Mouse (Mus musculus): Measurements from ENCODE around the gene Tex45. TPM values are rescaled to one million over a fixed set of nuclear protein-coding genes. Genes with fewer than 3 reads are reported as not detected.

The Tex45 gene
- 0.33 TPM in 1 of 2 replicates, not detected in the other for polyA plus RNA-seq (2014; fragmentation: Nextera tagmentation; extraction: Ambion mirVana)

DNA sequence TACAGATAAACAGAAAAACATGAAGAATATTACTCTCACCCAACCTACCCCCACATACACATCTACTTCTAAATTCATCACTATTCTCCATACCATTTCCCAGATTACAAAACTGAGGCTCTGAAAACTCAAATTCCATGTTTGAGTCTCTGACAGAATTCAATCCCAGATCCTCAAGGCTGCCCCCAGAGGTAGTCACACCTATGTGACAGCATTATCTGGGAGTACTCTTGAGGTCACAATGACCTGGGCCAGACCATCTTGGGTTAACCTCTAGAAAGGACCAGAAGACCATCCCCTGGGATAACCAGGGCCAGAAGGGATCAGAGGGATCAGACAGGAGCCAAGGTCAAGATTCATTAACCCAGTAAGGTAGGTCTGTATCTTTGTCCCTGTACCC, at the start of gene Tex45:
Tex45 (plus strand) TSS at position 301 of the 400 bp plus-strand sequence.
- Histone ChIP-seq H3K36me3 (ENCODE audit: control insufficient read depth, insufficient read depth, low read length) (no peaks in the 10 kb centered on the region), H3K9ac (ENCODE audit: low read length) (no peak within 1 kb of the TSS), H3K27ac (ENCODE audit: low read depth, low read length) (no peak within 1 kb of the TSS), H3K9me3 (ENCODE audit: control insufficient read depth, low read length) (no peaks in the 10 kb centered on the region), H3K27me3 (ENCODE audit: control insufficient read depth, insufficient read depth, low read length) (0 out of 2 replicates have a peak, but pooled peaks cover 2% of the 10 kb centered on the region), H3K4me3 (ENCODE audit: low read depth, low read length) (no peak within 1 kb of the TSS), H3K4me2 (ENCODE audit: low read depth, low read length, severe bottlenecking) (no peak within 1 kb of the TSS), H3K4me1 (replicated peaks; ENCODE audit: control insufficient read depth, insufficient read depth, low read length) (no peaks in the 10 kb centered on the region; the same call in 1 of the 2 replicates)
- ATAC-seq (replicated peaks; ENCODE audit: low FRiP score) (no peak), DNase-seq (ENCODE audit: low spot score) (no peak)

DNA sequence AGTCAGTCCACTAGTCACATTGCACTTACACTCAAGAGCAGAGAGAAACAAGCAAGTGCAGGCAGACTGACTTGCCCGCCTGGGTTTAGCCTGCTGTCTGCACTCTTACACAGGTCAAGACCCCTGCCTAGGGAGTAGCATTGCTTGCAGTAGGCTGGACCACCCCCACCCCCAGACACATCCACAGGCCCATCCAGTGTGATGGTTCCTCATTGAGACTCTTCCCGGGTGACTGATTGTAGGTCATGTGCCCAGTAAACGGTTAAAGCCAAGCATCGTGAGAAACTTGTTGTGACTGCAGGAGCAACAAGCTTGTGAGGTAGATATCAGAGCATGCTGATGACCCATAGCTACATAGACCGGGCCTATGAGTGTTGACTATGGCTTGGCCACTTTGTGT, 49.2 kb upstream of the Tex45 start:
- ATAC-seq (replicated peaks; ENCODE audit: low FRiP score) (no peak), DNase-seq (ENCODE audit: low spot score) (no peak)
- no peaks in the 10 kb centered on the region for H3K27me3 ChIP-seq (ENCODE audit: control insufficient read depth, insufficient read depth, low read length)
- H3K4me3 ChIP-seq (ENCODE audit: low read depth, low read length), result no peak overlapping the region
- no peak overlapping the region for H3K27ac ChIP-seq (ENCODE audit: low read depth, low read length)
- H3K4me2 ChIP-seq (ENCODE audit: low read depth, low read length, severe bottlenecking), result no peak overlapping the region
- no peaks in the 10 kb centered on the region for H3K9me3 ChIP-seq (ENCODE audit: control insufficient read depth, low read length)
- peaks cover 14% of the 10 kb centered on the region; the same call in 1 of the 2 replicates for H3K4me1 ChIP-seq (replicated peaks; ENCODE audit: control insufficient read depth, insufficient read depth, low read length)
- 92% methylated on average over 5 of the region's 5 CpGs for WGBS
- no peak overlapping the region for H3K9ac ChIP-seq (ENCODE audit: low read length)
- no peaks in the 10 kb centered on the region for H3K36me3 ChIP-seq (ENCODE audit: control insufficient read depth, insufficient read depth, low read length)

DNA sequence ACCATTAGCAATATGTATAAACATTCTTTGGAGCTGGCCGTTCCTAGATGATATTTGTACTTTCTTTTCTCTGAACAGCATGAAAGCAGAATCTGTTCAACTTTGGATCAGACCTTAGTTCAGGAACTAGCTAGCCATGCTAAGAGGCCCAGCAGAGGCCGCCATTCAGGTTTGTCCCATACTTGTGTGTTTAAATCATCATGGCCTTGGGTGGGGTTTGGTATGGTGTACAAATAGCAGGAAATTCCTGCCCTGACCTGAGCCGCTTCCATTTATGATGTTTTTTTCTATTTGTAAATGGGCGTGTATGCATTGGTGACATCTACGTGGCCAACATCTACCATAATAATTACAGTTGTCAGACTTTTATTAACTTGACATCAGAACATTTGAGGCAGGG, 45.4 kb upstream of the Tex45 start:
- Histone ChIP-seq H3K4me2 (ENCODE audit: low read depth, low read length, severe bottlenecking) (no peak overlapping the region), H3K27ac (ENCODE audit: low read depth, low read length) (no peak overlapping the region), H3K36me3 (ENCODE audit: control insufficient read depth, insufficient read depth, low read length) (no peaks in the 10 kb centered on the region; the same call in 1 of the 2 replicates), H3K4me1 (replicated peaks; ENCODE audit: control insufficient read depth, insufficient read depth, low read length) (no peaks in the 10 kb centered on the region), H3K9me3 (ENCODE audit: control insufficient read depth, low read length) (no peaks in the 10 kb centered on the region), H3K27me3 (ENCODE audit: control insufficient read depth, insufficient read depth, low read length) (no peaks in the 10 kb centered on the region), H3K4me3 (ENCODE audit: low read depth, low read length) (no peak overlapping the region), H3K9ac (ENCODE audit: low read length) (no peak overlapping the region)
- 97% methylated on average over 5 of the region's 5 CpGs for WGBS
- ATAC-seq (replicated peaks; ENCODE audit: low FRiP score) (no peak), DNase-seq (ENCODE audit: low spot score) (no peak)

DNA sequence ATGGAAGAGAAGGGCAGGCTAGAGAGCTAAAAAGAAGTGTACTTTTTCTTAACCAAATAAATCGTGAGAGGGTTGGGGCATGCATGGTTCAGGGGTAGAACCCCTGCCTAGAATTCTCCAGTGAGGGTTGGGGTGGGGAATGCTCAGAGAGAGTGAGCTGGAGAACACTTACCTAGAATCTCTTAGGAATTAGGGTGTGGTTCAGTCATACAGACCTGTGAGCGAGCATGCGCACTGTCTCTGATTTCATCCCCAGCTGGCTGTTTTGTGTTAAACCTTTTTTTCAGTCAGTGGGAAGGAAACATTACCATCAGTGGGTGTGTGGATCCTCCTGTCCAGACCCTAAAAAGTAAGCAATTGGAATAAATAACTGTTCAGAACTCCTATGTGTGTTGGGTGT, 44.5 kb upstream of the Tex45 start:
- Histone ChIP-seq H3K9ac (ENCODE audit: low read length) (no peak overlapping the region), H3K4me2 (ENCODE audit: low read depth, low read length, severe bottlenecking) (no peak overlapping the region), H3K27me3 (ENCODE audit: control insufficient read depth, insufficient read depth, low read length) (no peaks in the 10 kb centered on the region), H3K4me1 (replicated peaks; ENCODE audit: control insufficient read depth, insufficient read depth, low read length) (no peaks in the 10 kb centered on the region), H3K27ac (ENCODE audit: low read depth, low read length) (no peak overlapping the region), H3K36me3 (ENCODE audit: control insufficient read depth, insufficient read depth, low read length) (no peaks in the 10 kb centered on the region; the same call in 1 of the 2 replicates), H3K9me3 (ENCODE audit: control insufficient read depth, low read length) (no peaks in the 10 kb centered on the region), H3K4me3 (ENCODE audit: low read depth, low read length) (no peak overlapping the region)
- ATAC-seq (replicated peaks; ENCODE audit: low FRiP score) (no peak), DNase-seq (ENCODE audit: low spot score) (no peak)
- WGBS, result 85% methylated on average over 3 of the region's 3 CpGs

DNA sequence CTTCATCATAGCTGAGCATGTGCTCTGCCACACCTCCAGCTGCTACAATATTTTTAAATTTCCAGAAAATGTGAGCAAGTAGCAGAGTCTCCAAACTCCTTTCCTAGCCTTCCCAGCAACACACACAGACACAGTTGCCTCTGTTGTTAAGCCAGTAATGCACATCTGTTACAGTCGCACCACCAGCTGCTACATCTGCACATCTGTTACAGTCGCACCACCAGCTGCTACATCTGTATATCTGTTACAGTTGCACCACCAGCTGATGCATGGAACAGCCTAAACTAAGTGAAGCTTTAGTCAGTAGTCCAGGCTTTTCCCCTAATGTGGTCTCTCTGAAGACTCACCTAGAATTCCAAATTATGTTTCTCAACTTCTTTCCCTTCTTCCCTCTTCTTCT, 42.2 kb upstream of the Tex45 start:
- H3K4me3 ChIP-seq (ENCODE audit: low read depth, low read length), result no peak overlapping the region

DNA sequence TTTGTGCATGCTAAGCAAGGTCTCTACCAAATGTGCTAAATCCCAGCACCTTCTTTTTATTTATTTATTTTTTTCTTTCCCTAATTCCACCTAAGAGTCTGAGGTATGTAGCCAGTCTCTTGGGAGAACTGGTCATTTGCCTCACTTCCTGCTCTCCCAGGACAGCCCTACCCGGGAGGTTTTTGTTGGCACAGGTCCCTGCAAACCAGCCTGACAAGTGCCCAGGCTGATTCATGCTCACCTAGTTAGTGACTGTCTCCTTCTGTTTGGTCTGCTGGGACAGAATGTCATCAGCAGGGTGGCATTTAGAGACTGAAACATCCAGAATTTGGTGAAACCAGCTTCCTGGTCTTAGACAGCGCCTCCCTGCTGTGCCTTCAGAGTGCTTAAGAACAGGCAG, 40.7 kb upstream of the Tex45 start:
- Histone ChIP-seq H3K27me3 (ENCODE audit: control insufficient read depth, insufficient read depth, low read length) (no peaks in the 10 kb centered on the region), H3K4me3 (ENCODE audit: low read depth, low read length) (no peak overlapping the region), H3K4me1 (replicated peaks; ENCODE audit: control insufficient read depth, insufficient read depth, low read length) (no peaks in the 10 kb centered on the region), H3K9ac (ENCODE audit: low read length) (no peak overlapping the region), H3K27ac (ENCODE audit: low read depth, low read length) (no peak overlapping the region), H3K9me3 (ENCODE audit: control insufficient read depth, low read length) (no peaks in the 10 kb centered on the region), H3K36me3 (ENCODE audit: control insufficient read depth, insufficient read depth, low read length) (no peaks in the 10 kb centered on the region; the same call in 1 of the 2 replicates), H3K4me2 (ENCODE audit: low read depth, low read length, severe bottlenecking) (no peak overlapping the region)
- ATAC-seq (replicated peaks; ENCODE audit: low FRiP score) (no peak), DNase-seq (ENCODE audit: low spot score) (no peak)
- WGBS, result 83% methylated on average over 2 of the region's 2 CpGs

More for the DNA sequence above, 42.2 kb upstream of the Tex45 start:
- no peaks in the 10 kb centered on the region for H3K4me1 ChIP-seq (replicated peaks; ENCODE audit: control insufficient read depth, insufficient read depth, low read length)
- H3K27ac ChIP-seq (ENCODE audit: low read depth, low read length), result no peak overlapping the region
- no peak for ATAC-seq (replicated peaks; ENCODE audit: low FRiP score)
- no peaks in the 10 kb centered on the region for H3K27me3 ChIP-seq (ENCODE audit: control insufficient read depth, insufficient read depth, low read length)
- H3K36me3 ChIP-seq (ENCODE audit: control insufficient read depth, insufficient read depth, low read length), result no peaks in the 10 kb centered on the region; the same call in 1 of the 2 replicates
- no peak overlapping the region for H3K9ac ChIP-seq (ENCODE audit: low read length)
- H3K4me2 ChIP-seq (ENCODE audit: low read depth, low read length, severe bottlenecking), result no peak overlapping the region
- DNase-seq (ENCODE audit: low spot score), result no peak
- no peaks in the 10 kb centered on the region for H3K9me3 ChIP-seq (ENCODE audit: control insufficient read depth, low read length)
- WGBS, result 96% methylated on average over 2 of the region's 2 CpGs

DNA sequence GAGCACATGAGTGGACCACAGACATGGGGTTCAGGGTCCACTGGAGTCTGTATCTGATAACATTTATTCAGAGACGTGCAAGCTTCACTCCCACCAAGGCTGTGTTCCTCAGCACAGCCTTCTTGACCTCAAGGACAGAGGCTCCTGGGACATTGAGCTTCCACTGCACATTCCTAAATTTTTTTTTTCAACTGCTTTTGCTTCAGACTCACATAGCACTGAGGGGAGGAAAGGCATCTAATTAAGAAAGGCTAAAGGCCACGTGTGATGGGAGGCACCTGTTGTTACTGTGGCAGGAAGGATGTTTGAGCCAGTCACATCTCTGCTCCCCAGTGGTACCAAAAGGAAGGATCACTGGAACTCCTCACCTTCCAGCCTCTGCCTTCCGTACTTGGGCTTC, 39.5 kb upstream of the Tex45 start:
- ATAC-seq (replicated peaks; ENCODE audit: low FRiP score) (no peak), DNase-seq (ENCODE audit: low spot score) (no peak)
- WGBS, result 83% methylated on average over 3 of the region's 3 CpGs
- Histone ChIP-seq H3K4me1 (replicated peaks; ENCODE audit: control insufficient read depth, insufficient read depth, low read length) (no peaks in the 10 kb centered on the region), H3K9me3 (ENCODE audit: control insufficient read depth, low read length) (no peaks in the 10 kb centered on the region), H3K27me3 (ENCODE audit: control insufficient read depth, insufficient read depth, low read length) (no peaks in the 10 kb centered on the region), H3K4me2 (ENCODE audit: low read depth, low read length, severe bottlenecking) (no peak overlapping the region), H3K36me3 (ENCODE audit: control insufficient read depth, insufficient read depth, low read length) (no peaks in the 10 kb centered on the region; the same call in 1 of the 2 replicates), H3K4me3 (ENCODE audit: low read depth, low read length) (no peak overlapping the region), H3K9ac (ENCODE audit: low read length) (no peak overlapping the region), H3K27ac (ENCODE audit: low read depth, low read length) (no peak overlapping the region)

DNA sequence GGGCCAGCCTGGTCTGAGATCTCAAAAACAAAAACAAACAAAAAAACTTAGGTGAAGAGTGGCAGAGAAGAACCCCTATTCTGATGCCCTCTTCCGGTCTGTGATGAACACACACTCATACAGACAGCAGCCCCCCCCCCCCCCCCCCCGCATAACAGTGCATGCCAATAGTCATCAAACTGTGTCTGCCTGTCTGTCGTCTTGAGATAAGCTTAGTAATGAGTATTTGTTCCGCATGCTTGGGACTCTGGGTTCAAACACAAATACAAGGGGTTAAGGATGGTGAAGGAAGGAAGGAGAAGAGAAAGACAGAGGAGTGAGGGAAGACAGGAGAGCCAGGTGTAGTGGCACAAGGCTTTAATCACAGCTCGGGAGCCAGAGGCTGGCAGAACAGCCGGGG, 34.2 kb upstream of the Tex45 start:
- ATAC-seq (replicated peaks; ENCODE audit: low FRiP score) (no peak), DNase-seq (ENCODE audit: low spot score) (no peak)
- Histone ChIP-seq H3K9me3 (ENCODE audit: control insufficient read depth, low read length) (no peaks in the 10 kb centered on the region), H3K4me2 (ENCODE audit: low read depth, low read length, severe bottlenecking) (no peak overlapping the region), H3K27me3 (ENCODE audit: control insufficient read depth, insufficient read depth, low read length) (no peaks in the 10 kb centered on the region), H3K9ac (ENCODE audit: low read length) (no peak overlapping the region), H3K36me3 (ENCODE audit: control insufficient read depth, insufficient read depth, low read length) (peaks cover 4% of the 10 kb centered on the region; the same call in 1 of the 2 replicates), H3K4me1 (replicated peaks; ENCODE audit: control insufficient read depth, insufficient read depth, low read length) (no peaks in the 10 kb centered on the region), H3K4me3 (ENCODE audit: low read depth, low read length) (no peak overlapping the region), H3K27ac (ENCODE audit: low read depth, low read length) (no peak overlapping the region)
- 93% methylated on average over 5 of the region's 6 CpGs for WGBS

DNA sequence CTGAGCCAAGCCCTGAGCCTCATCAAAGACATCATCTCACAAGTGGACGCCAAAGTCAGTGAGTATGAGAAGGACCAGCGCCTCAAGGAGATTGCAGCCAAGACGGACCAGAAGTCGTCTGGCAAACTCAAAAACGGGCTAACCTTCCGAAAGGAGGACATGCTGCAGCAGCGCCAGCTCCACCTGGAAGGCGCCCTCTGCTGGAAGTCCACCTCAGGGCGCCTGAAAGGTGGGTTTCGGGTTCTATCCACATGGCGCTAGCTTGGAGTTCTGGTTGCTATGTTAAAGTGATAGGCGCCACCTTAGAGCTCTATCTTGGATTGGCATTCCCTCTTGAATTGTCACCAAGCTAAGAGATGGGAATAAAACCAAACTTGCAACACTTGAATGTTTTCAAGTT, 31.2 kb upstream of the Tex45 start:
- H3K27me3 ChIP-seq (ENCODE audit: control insufficient read depth, insufficient read depth, low read length), result no peaks in the 10 kb centered on the region
- 78% methylated on average over 12 of the region's 12 CpGs for WGBS
- no peak for ATAC-seq (replicated peaks; ENCODE audit: low FRiP score)
- H3K36me3 ChIP-seq (ENCODE audit: control insufficient read depth, insufficient read depth, low read length), result peaks cover 4% of the 10 kb centered on the region; the same call in 1 of the 2 replicates
- no peak overlapping the region for H3K4me2 ChIP-seq (ENCODE audit: low read depth, low read length, severe bottlenecking)
- no peak for DNase-seq (ENCODE audit: low spot score)
- no peaks in the 10 kb centered on the region for H3K4me1 ChIP-seq (replicated peaks; ENCODE audit: control insufficient read depth, insufficient read depth, low read length)
- H3K9ac ChIP-seq (ENCODE audit: low read length), result no peak overlapping the region
- H3K9me3 ChIP-seq (ENCODE audit: control insufficient read depth, low read length), result no peaks in the 10 kb centered on the region
- no peak overlapping the region for H3K4me3 ChIP-seq (ENCODE audit: low read depth, low read length)
- no peak overlapping the region for H3K27ac ChIP-seq (ENCODE audit: low read depth, low read length)
